Mouse (Mus musculus): ENCODE measurements around the gene Ncapd3. TPM values are rescaled to one million over a fixed set of nuclear protein-coding genes. Genes with fewer than 3 reads are reported as not detected.

The Ncapd3 gene
- polyA plus RNA-seq, 1 experiment from 2014 or later: 24.9 TPM

DNA sequence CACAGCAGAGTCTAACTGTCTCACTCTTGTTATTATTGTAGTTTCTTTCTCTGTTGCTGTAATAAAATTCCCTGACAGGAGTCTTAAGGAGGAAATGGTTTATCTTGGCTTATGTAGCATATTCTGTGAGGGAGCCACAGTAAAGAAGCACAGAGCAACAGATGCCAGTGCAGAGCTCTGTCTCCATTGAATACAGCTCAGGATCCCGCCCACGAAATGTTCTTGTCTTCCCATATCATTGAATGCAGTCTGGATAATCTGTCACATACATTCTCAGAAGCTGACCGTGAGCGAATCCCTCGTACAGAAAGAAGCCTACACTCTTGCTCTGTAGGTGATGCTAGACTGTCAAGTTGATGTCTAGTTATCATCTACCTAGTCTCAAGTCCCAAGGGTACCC lies 28.4 kb downstream of the Ncapd3 start:
- Histone ChIP-seq H3K27me3 (replicated peaks) (no peaks in the 10 kb centered on the region), H3K9me3 (no peaks in the 10 kb centered on the region), H3K4me3 (replicated peaks) (no peak overlapping the region), H3K36me3 (peaks cover 23% of the 10 kb centered on the region), H3K9ac (no peak overlapping the region), H3K4me1 (no peaks in the 10 kb centered on the region), H3K4me2 (no peak overlapping the region), H3K27ac (no peak overlapping the region)
- 96% methylated on average over 5 of the region's 5 CpGs for WGBS
- no peak for ATAC-seq (ENCODE audit: insufficient read depth, low FRiP score, low read depth)

DNA sequence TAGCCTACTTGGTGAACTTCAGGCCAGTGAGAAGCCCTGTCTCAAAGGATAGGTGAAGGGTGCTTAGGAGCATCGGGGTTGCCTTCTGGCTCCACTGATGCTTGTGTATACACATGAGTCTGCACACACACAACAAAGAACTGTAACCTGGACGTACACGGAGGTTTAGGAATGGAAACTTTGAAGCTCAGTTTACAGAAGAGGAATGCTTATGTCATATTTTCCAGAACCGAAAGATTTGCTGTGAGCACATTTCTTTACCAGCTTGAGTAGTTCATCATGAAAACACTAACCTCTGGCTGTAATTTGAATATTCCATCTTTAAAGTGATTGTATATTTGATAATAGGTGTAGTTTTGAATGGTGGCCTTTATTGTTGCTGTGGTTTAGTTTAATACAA lies 40.9 kb downstream of the Ncapd3 start:
- H3K4me1 ChIP-seq: no peaks in the 10 kb centered on the region
- no peak overlapping the region for H3K9ac ChIP-seq
- H3K9me3 ChIP-seq: no peaks in the 10 kb centered on the region
- H3K4me2 ChIP-seq: no peak overlapping the region
- WGBS: 81% methylated on average over 4 of the region's 4 CpGs
- no peak for ATAC-seq (ENCODE audit: insufficient read depth, low FRiP score, low read depth)
- no peak overlapping the region for H3K4me3 ChIP-seq (replicated peaks)
- H3K27ac ChIP-seq: no peak overlapping the region
- peaks cover 40% of the 10 kb centered on the region for H3K36me3 ChIP-seq
- no peaks in the 10 kb centered on the region for H3K27me3 ChIP-seq (replicated peaks)

DNA sequence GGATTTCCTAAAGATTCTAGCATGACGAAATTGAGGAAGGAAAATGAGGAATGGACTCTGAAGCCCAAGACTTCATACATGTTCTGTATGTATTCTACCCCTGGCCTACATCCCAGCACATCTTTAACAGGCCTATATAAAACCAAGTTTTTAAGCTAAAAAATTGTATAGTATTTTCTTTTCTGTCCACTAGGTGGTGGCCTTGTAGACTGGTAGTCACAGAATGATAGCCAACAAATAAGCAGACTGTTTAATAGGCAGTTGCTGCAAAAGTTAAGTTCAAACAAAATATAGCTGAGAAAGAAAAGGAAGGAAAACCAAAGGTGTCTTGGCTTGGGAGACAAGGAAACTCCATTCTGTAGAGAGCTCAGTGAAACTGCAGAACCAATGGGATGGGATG lies 44.7 kb downstream of the Ncapd3 start:
- WGBS: 76% methylated on average over 1 of the region's 1 CpGs
- Histone ChIP-seq H3K4me1 (no peaks in the 10 kb centered on the region), H3K27ac (no peak overlapping the region), H3K9ac (no peak overlapping the region), H3K4me2 (no peak overlapping the region), H3K27me3 (replicated peaks) (no peaks in the 10 kb centered on the region), H3K4me3 (replicated peaks) (no peak overlapping the region), H3K36me3 (peaks cover 32% of the 10 kb centered on the region), H3K9me3 (no peaks in the 10 kb centered on the region)
- ATAC-seq (ENCODE audit: insufficient read depth, low FRiP score, low read depth): no peak

DNA sequence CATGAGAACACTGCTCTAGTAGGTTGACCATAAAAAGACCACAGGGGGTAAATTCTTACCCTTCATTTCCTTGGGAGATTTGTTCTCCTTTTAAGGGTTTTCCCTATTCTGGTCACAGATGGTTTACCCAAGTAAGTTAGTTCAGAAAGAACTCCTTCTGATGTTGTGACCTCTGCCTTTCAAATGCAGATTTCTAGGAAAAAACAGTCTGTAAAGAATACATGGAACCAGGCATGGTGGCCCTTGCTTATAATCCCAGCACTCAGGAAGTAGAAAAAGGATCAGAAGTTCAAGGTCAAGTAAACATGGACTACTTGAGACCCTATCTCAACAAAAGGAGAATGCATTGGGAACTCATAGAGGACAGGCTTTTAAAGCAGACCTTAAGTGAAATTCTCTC lies 45.8 kb downstream of the Ncapd3 start:
- Histone ChIP-seq H3K9me3 (no peaks in the 10 kb centered on the region), H3K4me2 (no peak overlapping the region), H3K27ac (no peak overlapping the region), H3K4me3 (replicated peaks) (no peak overlapping the region), H3K27me3 (replicated peaks) (no peaks in the 10 kb centered on the region), H3K4me1 (no peaks in the 10 kb centered on the region), H3K9ac (no peak overlapping the region), H3K36me3 (peaks cover 24% of the 10 kb centered on the region)
- ATAC-seq (ENCODE audit: insufficient read depth, low FRiP score, low read depth): no peak

DNA sequence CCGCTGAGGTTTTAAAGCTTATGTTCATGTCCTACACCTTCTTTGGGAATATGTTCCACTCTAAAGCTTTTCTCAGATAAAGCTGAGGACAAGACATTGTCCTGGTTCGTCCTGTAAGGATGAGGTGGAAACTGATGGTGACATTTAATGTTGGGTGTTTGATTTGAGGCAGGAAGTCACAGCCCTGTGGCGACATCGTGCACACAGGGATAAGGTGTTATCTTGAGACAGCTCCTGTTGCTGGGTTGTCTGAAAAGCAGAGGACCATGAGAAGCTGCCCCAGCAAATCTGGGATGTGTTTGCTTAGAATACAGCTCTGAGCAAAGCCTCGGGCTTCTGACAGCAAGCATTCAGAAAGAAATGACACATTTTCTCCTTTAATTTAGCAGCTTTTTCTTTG lies 56.3 kb downstream of the Ncapd3 start:
- H3K4me2 ChIP-seq: no peak overlapping the region
- no peaks in the 10 kb centered on the region for H3K27me3 ChIP-seq (replicated peaks)
- no peaks in the 10 kb centered on the region for H3K4me1 ChIP-seq
- H3K4me3 ChIP-seq (replicated peaks): no peak overlapping the region
- H3K9me3 ChIP-seq: no peaks in the 10 kb centered on the region
- 85% methylated on average over 5 of the region's 5 CpGs for WGBS
- H3K36me3 ChIP-seq: peaks cover 37% of the 10 kb centered on the region
- ATAC-seq (ENCODE audit: insufficient read depth, low FRiP score, low read depth): no peak
- no peak overlapping the region for H3K27ac ChIP-seq
- H3K9ac ChIP-seq: no peak overlapping the region

DNA sequence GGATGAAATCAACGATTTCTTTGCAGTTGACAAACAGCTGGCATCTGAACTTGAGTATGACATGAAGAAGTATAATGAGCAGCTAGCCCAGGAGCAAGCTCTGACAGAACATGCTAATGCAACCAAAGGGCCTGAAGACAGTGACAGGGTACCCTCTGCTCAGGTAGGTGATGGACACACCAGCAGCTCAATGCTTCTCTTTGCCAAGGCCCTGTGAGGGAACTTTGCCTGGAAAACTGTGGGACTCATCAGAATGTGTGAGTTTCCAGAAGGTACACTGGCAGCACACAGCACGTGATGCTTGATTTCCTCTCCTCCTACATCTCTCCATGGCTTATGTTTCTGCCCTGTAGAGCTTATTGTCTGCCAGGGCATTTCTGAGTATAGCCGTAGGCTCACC lies 57.4 kb downstream of the Ncapd3 start:
- H3K9me3 ChIP-seq: no peaks in the 10 kb centered on the region
- H3K27me3 ChIP-seq (replicated peaks): no peaks in the 10 kb centered on the region
- no peak overlapping the region for H3K4me2 ChIP-seq
- no peak overlapping the region for H3K9ac ChIP-seq
- no peaks in the 10 kb centered on the region for H3K4me1 ChIP-seq
- peaks cover 37% of the 10 kb centered on the region for H3K36me3 ChIP-seq
- 84% methylated on average over 3 of the region's 3 CpGs for WGBS
- H3K27ac ChIP-seq: no peak overlapping the region
- no peak for ATAC-seq (ENCODE audit: insufficient read depth, low FRiP score, low read depth)
- H3K4me3 ChIP-seq (replicated peaks): no peak overlapping the region

DNA sequence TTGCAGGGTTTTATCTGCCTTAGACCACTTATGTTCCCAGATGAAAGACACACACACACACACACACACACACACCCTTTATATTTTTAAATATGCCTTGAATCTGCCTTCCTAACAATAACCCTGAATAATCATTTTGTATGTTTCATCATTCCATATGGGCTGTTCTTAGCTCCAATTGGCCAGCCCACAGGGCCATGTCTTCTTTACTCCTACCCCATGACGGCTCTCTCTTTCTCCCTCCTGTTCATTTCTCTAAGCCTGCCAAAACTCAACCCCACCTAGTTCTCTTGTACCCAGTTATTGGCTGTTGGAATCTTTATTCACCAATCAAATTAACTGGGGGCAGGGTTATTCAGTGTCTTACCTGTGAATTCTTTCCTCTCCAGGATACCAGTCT lies 60.2 kb downstream of the Ncapd3 start:
- no peaks in the 10 kb centered on the region for H3K4me1 ChIP-seq
- H3K36me3 ChIP-seq: peaks cover 33% of the 10 kb centered on the region
- no peak overlapping the region for H3K27ac ChIP-seq
- no peak overlapping the region for H3K4me2 ChIP-seq
- no peaks in the 10 kb centered on the region for H3K9me3 ChIP-seq
- no peak for ATAC-seq (ENCODE audit: insufficient read depth, low FRiP score, low read depth)
- no peaks in the 10 kb centered on the region for H3K27me3 ChIP-seq (replicated peaks)
- 85% methylated on average over 1 of the region's 1 CpGs for WGBS
- no peak overlapping the region for H3K9ac ChIP-seq
- H3K4me3 ChIP-seq (replicated peaks): no peak overlapping the region

DNA sequence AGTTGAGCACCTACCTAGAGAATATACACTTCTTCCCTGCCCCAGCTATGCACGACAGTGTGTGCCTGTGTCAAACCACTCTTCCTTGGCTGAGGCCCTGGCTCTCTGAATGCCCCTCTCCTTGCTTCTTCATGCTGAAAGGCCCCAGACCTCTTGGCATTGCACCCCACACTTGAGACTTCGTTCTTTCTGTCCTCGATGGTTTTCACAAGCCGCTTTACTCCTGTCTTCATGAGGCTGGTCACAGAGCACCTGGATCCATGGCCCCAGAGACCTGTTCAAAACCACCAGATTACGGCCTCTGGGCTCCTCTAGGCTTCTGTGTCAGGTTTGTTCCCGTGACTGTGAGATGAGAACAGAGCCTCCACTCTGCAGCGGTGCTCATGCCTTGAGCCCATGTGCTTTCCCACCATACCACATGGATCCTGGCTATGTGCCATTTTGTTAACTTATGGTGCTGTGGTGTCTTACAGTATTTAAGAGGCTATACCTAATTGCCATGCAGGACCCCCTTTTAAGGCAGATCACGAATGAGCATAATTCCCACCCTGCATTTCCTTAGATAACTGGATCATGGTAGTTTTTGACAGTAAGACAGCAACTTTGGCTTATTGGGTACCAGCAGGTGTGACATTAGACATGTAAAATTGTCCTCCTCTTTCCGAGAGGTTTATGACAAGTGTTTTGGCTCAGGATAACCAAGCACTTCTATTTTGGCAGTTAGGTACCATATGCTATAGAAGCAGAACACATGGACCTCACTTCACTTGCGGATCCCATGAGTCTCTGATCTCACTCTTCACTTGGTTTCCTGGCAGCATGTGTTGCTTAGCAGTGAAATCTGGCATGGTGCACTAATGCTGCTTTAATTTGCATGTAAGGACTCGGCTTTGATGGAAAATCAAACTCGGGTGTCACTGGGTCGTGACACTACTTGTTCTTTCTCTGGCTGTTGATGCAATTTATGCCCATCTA lies 61.1 kb downstream of the Ncapd3 start:
- ATAC-seq (ENCODE audit: insufficient read depth, low FRiP score, low read depth): no peak
- WGBS: 92% methylated on average over 13 of the region's 13 CpGs
- Histone ChIP-seq H3K9me3 (no peaks in the 10 kb centered on the region), H3K27ac (no peak overlapping the region), H3K4me3 (replicated peaks) (no peak overlapping the region), H3K4me2 (no peak overlapping the region), H3K36me3 (peaks cover 36% of the 10 kb centered on the region), H3K4me1 (no peaks in the 10 kb centered on the region), H3K27me3 (replicated peaks) (no peaks in the 10 kb centered on the region), H3K9ac (no peak overlapping the region)

DNA sequence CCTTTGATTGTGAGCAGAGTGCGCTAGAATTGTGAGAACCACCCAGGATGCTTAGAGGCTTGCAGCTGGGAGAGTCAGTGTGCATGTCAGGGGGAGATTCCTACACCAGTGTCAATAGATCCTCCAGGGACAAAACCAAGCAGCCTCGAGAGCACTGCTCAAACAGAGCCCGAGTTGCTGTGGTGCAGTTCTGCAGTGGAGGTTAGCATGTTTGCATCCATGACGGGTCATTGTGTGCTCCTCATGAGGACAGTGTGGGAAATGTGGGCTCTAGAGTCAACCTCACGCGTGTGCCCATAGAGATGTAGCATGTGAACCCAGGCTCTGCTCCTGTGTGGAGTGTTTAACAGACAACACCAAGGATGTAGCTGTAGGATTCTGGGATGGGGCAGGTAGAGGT lies 62.9 kb downstream of the Ncapd3 start:
- H3K4me2 ChIP-seq: no peak overlapping the region
- H3K4me3 ChIP-seq (replicated peaks): no peak overlapping the region
- H3K27me3 ChIP-seq (replicated peaks): no peaks in the 10 kb centered on the region
- no peaks in the 10 kb centered on the region for H3K9me3 ChIP-seq
- 89% methylated on average over 6 of the region's 6 CpGs for WGBS
- no peaks in the 10 kb centered on the region for H3K4me1 ChIP-seq
- no peak for ATAC-seq (ENCODE audit: insufficient read depth, low FRiP score, low read depth)
- no peak overlapping the region for H3K27ac ChIP-seq
- no peak overlapping the region for H3K9ac ChIP-seq
- H3K36me3 ChIP-seq: peaks cover 25% of the 10 kb centered on the region

DNA sequence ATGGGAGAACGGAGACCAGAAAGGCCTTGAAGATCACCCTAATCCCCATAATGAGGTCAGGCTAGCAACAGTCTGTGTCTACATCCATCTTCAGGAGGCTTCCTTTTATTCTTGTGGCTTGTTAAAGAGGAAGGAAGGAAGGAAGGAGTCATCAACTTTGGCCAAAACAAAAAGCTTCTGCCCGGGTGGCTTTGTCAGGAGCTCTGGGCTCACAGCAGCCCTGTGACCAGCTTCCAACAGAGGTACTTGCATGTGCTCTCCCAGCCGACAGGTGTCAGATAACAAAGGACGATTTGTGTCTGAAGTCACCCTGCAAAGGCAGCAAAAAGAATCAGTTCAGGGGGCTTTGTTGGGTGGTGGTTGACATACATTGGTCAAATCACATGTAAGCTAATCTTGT lies 68.1 kb downstream of the Ncapd3 start:
- H3K27me3 ChIP-seq (replicated peaks): no peaks in the 10 kb centered on the region
- H3K4me3 ChIP-seq (replicated peaks): no peak overlapping the region
- H3K9ac ChIP-seq: no peak overlapping the region
- H3K36me3 ChIP-seq: peaks cover 14% of the 10 kb centered on the region
- no peak overlapping the region for H3K27ac ChIP-seq
- WGBS: 46% methylated on average over 4 of the region's 4 CpGs
- H3K4me1 ChIP-seq: no peaks in the 10 kb centered on the region
- no peak overlapping the region for H3K4me2 ChIP-seq
- H3K9me3 ChIP-seq: no peaks in the 10 kb centered on the region
- ATAC-seq (ENCODE audit: insufficient read depth, low FRiP score, low read depth): no peak

DNA sequence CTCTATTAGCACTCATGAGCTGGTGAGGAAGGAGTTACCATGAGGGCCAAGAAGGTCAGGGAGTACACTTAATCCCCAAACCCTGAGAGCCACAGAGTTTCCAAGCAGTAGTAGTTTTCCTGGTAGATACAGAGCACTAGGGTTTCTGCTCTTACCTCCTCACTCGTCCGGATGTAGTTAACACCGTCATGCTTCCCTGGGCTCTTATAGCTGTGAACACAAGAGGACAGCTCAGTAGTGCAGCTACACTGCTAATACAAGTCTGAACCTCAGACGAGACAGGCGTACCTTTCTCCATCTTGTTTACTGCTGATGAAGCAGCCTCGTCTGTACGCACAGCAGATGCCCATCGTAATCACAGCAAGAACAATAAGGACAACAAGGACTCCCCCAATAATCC lies 68.6 kb downstream of the Ncapd3 start:
- no peaks in the 10 kb centered on the region for H3K27me3 ChIP-seq (replicated peaks)
- H3K4me2 ChIP-seq: no peak overlapping the region
- H3K27ac ChIP-seq: no peak overlapping the region
- WGBS: 86% methylated on average over 8 of the region's 8 CpGs
- H3K4me3 ChIP-seq (replicated peaks): no peak overlapping the region
- H3K9me3 ChIP-seq: no peaks in the 10 kb centered on the region
- peaks cover 13% of the 10 kb centered on the region for H3K36me3 ChIP-seq
- no peak overlapping the region for H3K9ac ChIP-seq
- no peak for ATAC-seq (ENCODE audit: insufficient read depth, low FRiP score, low read depth)
- H3K4me1 ChIP-seq: no peaks in the 10 kb centered on the region

DNA sequence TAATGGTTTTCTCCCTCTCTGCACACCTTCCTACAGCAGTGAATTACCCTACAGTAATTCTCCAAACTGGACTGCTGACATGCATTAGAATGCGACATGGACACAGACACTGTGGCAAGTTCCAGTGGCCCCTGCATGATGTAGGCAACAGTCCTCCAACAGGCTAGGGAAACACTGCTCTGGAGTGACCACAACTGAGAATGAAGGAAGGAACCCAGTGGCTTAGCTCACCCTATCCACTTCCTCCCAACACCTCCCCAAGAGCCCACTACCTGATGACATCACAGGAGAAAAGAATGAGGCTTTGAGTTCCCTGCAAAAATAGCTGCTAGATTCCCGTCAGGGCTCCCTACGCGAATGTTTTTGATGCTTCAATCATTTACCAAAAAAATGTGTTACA lies 69.5 kb downstream of the Ncapd3 start:
- Histone ChIP-seq H3K9me3 (no peaks in the 10 kb centered on the region), H3K4me3 (replicated peaks) (no peak overlapping the region), H3K27ac (no peak overlapping the region), H3K27me3 (replicated peaks) (no peaks in the 10 kb centered on the region), H3K4me1 (no peaks in the 10 kb centered on the region), H3K9ac (no peak overlapping the region), H3K4me2 (no peak overlapping the region), H3K36me3 (peaks cover 10% of the 10 kb centered on the region)
- ATAC-seq (ENCODE audit: insufficient read depth, low FRiP score, low read depth): no peak; the same call in 1 of the 2 replicates
- WGBS: 71% methylated on average over 4 of the region's 4 CpGs
